Mouse (Mus musculus): ENCODE results near the gene Sgsh. TPM values are rescaled to one million over a fixed set of nuclear protein-coding genes. Genes with fewer than 3 reads are reported as not detected.

Sgsh gene
- polyA plus RNA-seq, 1 experiment from 2014 or later, result 7.7 TPM

- no peak overlapping the region for H3K27ac ChIP-seq (replicated peaks)
- no peak overlapping the region for H3K4me3 ChIP-seq (ENCODE audit: low read depth, low read length)
- no peaks in the 10 kb centered on the region for H3K9me3 ChIP-seq (ENCODE audit: control insufficient read depth, low read length)
- no peak for TF ChIP-seq EP300 (optimal IDR thresholded peaks at IDR 0.05)
- peak; percentile 90 for TF ChIP-seq CTCF (IDR thresholded peaks at IDR 0.05; ENCODE audit: low read depth)
- H3K4me2 ChIP-seq (replicated peaks; ENCODE audit: low read depth), result no peak overlapping the region
- ATAC-seq (ENCODE audit: low FRiP score, low TSS enrichment) (0 out of 2 replicates have a peak, but pooled peaks have one; percentile 41), DNase-seq (ENCODE audit: low spot score) (peak; percentile 59)
- no peak overlapping the region for H3K9ac ChIP-seq (ENCODE audit: low read length)
- WGBS, result 43% methylated on average over 16 of the region's 16 CpGs
- H3K36me3 ChIP-seq (ENCODE audit: control insufficient read depth, insufficient read depth, low read length), result no peaks in the 10 kb centered on the region
- H3K4me1 ChIP-seq (replicated peaks; ENCODE audit: control insufficient read depth, insufficient read depth), result no peaks in the 10 kb centered on the region
- H3K27me3 ChIP-seq (ENCODE audit: control insufficient read depth, insufficient read depth, low read length), result no peaks in the 10 kb centered on the region
Measured at GRCm38 (mm10) chr11:119304904-119305712, 50.2 kb downstream of the Sgsh start.

- 23% methylated on average over 2 of the region's 2 CpGs for WGBS
- no peak overlapping the region for H3K4me3 ChIP-seq (ENCODE audit: low read depth, low read length)
- H3K27ac ChIP-seq (replicated peaks), result no peak overlapping the region; the same call in 1 of the 2 replicates
- H3K9ac ChIP-seq (ENCODE audit: low read length), result no peak overlapping the region
- no peak for TF ChIP-seq CTCF (IDR thresholded peaks at IDR 0.05; ENCODE audit: low read depth)
- TF ChIP-seq EP300 (optimal IDR thresholded peaks at IDR 0.05), result no peak
- no peak overlapping the region for H3K4me2 ChIP-seq (replicated peaks; ENCODE audit: low read depth)
- ATAC-seq (ENCODE audit: low FRiP score, low TSS enrichment), result no peak
- peaks cover 4% of the 10 kb centered on the region for H3K4me1 ChIP-seq (replicated peaks; ENCODE audit: control insufficient read depth, insufficient read depth)
- H3K36me3 ChIP-seq (ENCODE audit: control insufficient read depth, insufficient read depth, low read length), result peaks cover 17% of the 10 kb centered on the region
- no peaks in the 10 kb centered on the region for H3K27me3 ChIP-seq (ENCODE audit: control insufficient read depth, insufficient read depth, low read length)
- no peak for DNase-seq (ENCODE audit: low spot score)
- H3K9me3 ChIP-seq (ENCODE audit: control insufficient read depth, low read length), result no peaks in the 10 kb centered on the region
Measured at GRCm38 (mm10) chr11:119300986-119301385, 54.4 kb downstream of the Sgsh start.

GRCm38 (mm10) chr11:119300246-119300935, 54.9 kb downstream of the Sgsh start:
- 0 out of 2 replicates have a peak, but pooled peaks have one; percentile 27 for ATAC-seq (ENCODE audit: low FRiP score, low TSS enrichment)
- TF ChIP-seq EP300 (optimal IDR thresholded peaks at IDR 0.05) (no peak), CTCF (IDR thresholded peaks at IDR 0.05; ENCODE audit: low read depth) (peak; percentile 49; the same call in 1 of the 2 replicates)
- WGBS, result 2% methylated on average over 31 of the region's 31 CpGs

GRCm38 (mm10) chr11:119299391-119300245, 55.7 kb downstream of the Sgsh start, which contains the start of gene Eif4a3:
Gene Eif4a3 (minus strand): TSS chr11:119300089.
- H3K4me3 ChIP-seq (ENCODE audit: low read depth, low read length), result peak within 1 kb of the TSS; percentile 94
- ATAC-seq (ENCODE audit: low FRiP score, low TSS enrichment) (peak; percentile 96), DNase-seq (ENCODE audit: low spot score) (peak; percentile 97)
- no peaks in the 10 kb centered on the region for H3K9me3 ChIP-seq (ENCODE audit: control insufficient read depth, low read length)
- H3K27ac ChIP-seq (replicated peaks), result peak within 1 kb of the TSS; percentile 91
- TF ChIP-seq CTCF (IDR thresholded peaks at IDR 0.05; ENCODE audit: low read depth) (no peak), EP300 (optimal IDR thresholded peaks at IDR 0.05) (peak; percentile 100)
- peak within 1 kb of the TSS; percentile 95 for H3K9ac ChIP-seq (ENCODE audit: low read length)
- peaks cover 30% of the 10 kb centered on the region for H3K36me3 ChIP-seq (ENCODE audit: control insufficient read depth, insufficient read depth, low read length)
- H3K4me1 ChIP-seq (replicated peaks; ENCODE audit: control insufficient read depth, insufficient read depth), result peaks cover 4% of the 10 kb centered on the region
- WGBS, result under 1% methylated on average over 87 of the region's 89 CpGs
- no peaks in the 10 kb centered on the region for H3K27me3 ChIP-seq (ENCODE audit: control insufficient read depth, insufficient read depth, low read length)
- H3K4me2 ChIP-seq (replicated peaks; ENCODE audit: low read depth), result peak within 1 kb of the TSS; percentile 88

More at GRCm38 (mm10) chr11:119300246-119300935, 54.9 kb downstream of the Sgsh start:
- Histone ChIP-seq H3K4me3 (ENCODE audit: low read depth, low read length) (peak overlapping the region; percentile 94), H3K27ac (replicated peaks) (peak overlapping the region; percentile 91), H3K9ac (ENCODE audit: low read length) (peak overlapping the region; percentile 72), H3K9me3 (ENCODE audit: control insufficient read depth, low read length) (no peaks in the 10 kb centered on the region), H3K4me2 (replicated peaks; ENCODE audit: low read depth) (peak overlapping the region; percentile 71), H3K27me3 (ENCODE audit: control insufficient read depth, insufficient read depth, low read length) (no peaks in the 10 kb centered on the region), H3K4me1 (replicated peaks; ENCODE audit: control insufficient read depth, insufficient read depth) (peaks cover 4% of the 10 kb centered on the region), H3K36me3 (ENCODE audit: control insufficient read depth, insufficient read depth, low read length) (peaks cover 23% of the 10 kb centered on the region)
- no peak for DNase-seq (ENCODE audit: low spot score)

GRCm38 (mm10) chr11:119298917-119299316, 56.4 kb downstream of the Sgsh start:
- TF ChIP-seq EP300 (optimal IDR thresholded peaks at IDR 0.05), result no peak
- TF ChIP-seq CTCF (IDR thresholded peaks at IDR 0.05; ENCODE audit: low read depth), result no peak
- H3K27ac ChIP-seq (replicated peaks), result peak overlapping the region; percentile 91
- H3K4me1 ChIP-seq (replicated peaks; ENCODE audit: control insufficient read depth, insufficient read depth), result peaks cover 4% of the 10 kb centered on the region
- H3K9me3 ChIP-seq (ENCODE audit: control insufficient read depth, low read length), result no peaks in the 10 kb centered on the region
- peaks cover 34% of the 10 kb centered on the region for H3K36me3 ChIP-seq (ENCODE audit: control insufficient read depth, insufficient read depth, low read length)
- ATAC-seq (ENCODE audit: low FRiP score, low TSS enrichment), result no peak
- no peak for DNase-seq (ENCODE audit: low spot score)
- 6% methylated on average over 7 of the region's 7 CpGs for WGBS
- peak overlapping the region; percentile 88 for H3K4me2 ChIP-seq (replicated peaks; ENCODE audit: low read depth)
- H3K27me3 ChIP-seq (ENCODE audit: control insufficient read depth, insufficient read depth, low read length), result no peaks in the 10 kb centered on the region
- H3K9ac ChIP-seq (ENCODE audit: low read length), result peak overlapping the region; percentile 95
- peak overlapping the region; percentile 94 for H3K4me3 ChIP-seq (ENCODE audit: low read depth, low read length)
